Mouse (Mus musculus) left cerebral cortex, adult 6 months (tissue): ENCODE data around the gene Gm13694. TPM values are rescaled to one million over a fixed set of nuclear protein-coding genes. Genes with fewer than 3 reads are reported as not detected.

Source experiments
- long read RNA-seq, 2 experiments: library from polyadenylated mRNA; unstranded; transcript quantifications; one replicate each; pipeline ENCODE4 v2.0.0; 2019 to 2020
- polyA plus RNA-seq: library from polyadenylated mRNA; unstranded; fragments of <200 nt; fragmentation: Nextera tagmentation; gene quantifications from 2 replicates; pipeline ENCODE4 v1.2.3, GENCODE M21; 2021

The Gm13694 gene
- not detected in 2 replicates for polyA plus RNA-seq
- long read RNA-seq, experiment 1 = 0 reads
- long read RNA-seq, experiment 2, partial matches to known transcripts = 0 of 1 reads
- long read RNA-seq, experiment 2, other reads (novel, unspliced or antisense) = 0 of 1 reads

DNA sequence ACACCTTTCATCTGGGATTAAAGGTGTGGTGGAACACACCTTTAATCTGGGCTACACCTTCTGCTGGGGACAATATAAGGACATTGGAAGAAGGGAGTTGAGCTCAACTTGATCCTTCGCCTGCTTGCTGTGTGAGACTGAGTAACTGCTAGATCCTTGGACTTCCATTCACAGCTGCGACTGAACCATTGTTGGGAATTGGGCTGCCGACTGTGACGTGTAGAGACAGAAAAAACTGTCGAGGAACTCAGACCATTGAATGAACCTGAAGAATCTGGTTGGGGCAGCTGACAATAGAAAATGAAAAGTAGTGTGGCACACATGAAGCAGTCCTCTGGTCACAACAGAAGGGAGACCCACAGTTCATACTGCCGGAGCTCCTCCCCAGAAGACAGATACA, at the start of gene Gm13694:
TSS of gene Gm13694 (plus strand) at position 301 of the 400 bp plus-strand sequence.

DNA sequence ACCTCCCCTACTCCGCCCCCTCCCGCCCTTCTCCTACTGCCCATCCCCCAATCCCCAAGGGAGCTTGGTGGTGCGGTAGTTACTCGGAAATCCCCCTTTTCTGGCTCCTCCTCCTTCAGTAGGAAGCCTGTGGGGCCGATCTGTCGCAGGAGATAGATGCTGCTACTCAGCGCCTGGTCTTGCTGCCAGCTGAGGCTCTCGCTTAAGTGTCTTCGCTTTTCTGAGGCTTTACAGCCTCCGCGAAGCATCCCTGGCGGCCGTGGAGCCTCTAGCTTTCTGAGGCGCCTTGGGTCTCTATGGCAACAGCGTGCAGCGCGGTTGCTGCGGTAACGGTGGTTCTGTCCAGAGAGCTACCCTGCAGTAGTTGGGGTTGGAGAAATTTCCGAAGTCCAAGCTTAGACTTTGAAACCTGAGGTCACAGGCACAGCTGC, 37.8 kb upstream of the Gm13694 start, which contains the start of gene Zswim2:
TSS of gene Zswim2 (minus strand) at position 298 of the 431 bp plus-strand sequence.

DNA sequence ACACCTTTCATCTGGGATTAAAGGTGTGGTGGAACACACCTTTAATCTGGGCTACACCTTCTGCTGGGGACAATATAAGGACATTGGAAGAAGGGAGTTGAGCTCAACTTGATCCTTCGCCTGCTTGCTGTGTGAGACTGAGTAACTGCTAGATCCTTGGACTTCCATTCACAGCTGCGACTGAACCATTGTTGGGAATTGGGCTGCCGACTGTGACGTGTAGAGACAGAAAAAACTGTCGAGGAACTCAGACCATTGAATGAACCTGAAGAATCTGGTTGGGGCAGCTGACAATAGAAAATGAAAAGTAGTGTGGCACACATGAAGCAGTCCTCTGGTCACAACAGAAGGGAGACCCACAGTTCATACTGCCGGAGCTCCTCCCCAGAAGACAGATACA, 23.3 kb upstream of the Gm13694 start, which contains the start of gene Gm13698:
TSS of gene Gm13698 (plus strand) at position 301 of the 400 bp plus-strand sequence.

DNA sequence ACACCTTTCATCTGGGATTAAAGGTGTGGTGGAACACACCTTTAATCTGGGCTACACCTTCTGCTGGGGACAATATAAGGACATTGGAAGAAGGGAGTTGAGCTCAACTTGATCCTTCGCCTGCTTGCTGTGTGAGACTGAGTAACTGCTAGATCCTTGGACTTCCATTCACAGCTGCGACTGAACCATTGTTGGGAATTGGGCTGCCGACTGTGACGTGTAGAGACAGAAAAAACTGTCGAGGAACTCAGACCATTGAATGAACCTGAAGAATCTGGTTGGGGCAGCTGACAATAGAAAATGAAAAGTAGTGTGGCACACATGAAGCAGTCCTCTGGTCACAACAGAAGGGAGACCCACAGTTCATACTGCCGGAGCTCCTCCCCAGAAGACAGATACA, 17.5 kb upstream of the Gm13694 start, which contains the start of gene Gm13693:
TSS of gene Gm13693 (plus strand) at position 301 of the 400 bp plus-strand sequence.

DNA sequence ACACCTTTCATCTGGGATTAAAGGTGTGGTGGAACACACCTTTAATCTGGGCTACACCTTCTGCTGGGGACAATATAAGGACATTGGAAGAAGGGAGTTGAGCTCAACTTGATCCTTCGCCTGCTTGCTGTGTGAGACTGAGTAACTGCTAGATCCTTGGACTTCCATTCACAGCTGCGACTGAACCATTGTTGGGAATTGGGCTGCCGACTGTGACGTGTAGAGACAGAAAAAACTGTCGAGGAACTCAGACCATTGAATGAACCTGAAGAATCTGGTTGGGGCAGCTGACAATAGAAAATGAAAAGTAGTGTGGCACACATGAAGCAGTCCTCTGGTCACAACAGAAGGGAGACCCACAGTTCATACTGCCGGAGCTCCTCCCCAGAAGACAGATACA, 11.7 kb upstream of the Gm13694 start, which contains the start of gene Gm13695:
TSS of gene Gm13695 (plus strand) at position 301 of the 400 bp plus-strand sequence.

DNA sequence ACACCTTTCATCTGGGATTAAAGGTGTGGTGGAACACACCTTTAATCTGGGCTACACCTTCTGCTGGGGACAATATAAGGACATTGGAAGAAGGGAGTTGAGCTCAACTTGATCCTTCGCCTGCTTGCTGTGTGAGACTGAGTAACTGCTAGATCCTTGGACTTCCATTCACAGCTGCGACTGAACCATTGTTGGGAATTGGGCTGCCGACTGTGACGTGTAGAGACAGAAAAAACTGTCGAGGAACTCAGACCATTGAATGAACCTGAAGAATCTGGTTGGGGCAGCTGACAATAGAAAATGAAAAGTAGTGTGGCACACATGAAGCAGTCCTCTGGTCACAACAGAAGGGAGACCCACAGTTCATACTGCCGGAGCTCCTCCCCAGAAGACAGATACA, 5.9 kb upstream of the Gm13694 start, which contains the start of gene Gm13696:
TSS of gene Gm13696 (plus strand) at position 301 of the 400 bp plus-strand sequence.

DNA sequence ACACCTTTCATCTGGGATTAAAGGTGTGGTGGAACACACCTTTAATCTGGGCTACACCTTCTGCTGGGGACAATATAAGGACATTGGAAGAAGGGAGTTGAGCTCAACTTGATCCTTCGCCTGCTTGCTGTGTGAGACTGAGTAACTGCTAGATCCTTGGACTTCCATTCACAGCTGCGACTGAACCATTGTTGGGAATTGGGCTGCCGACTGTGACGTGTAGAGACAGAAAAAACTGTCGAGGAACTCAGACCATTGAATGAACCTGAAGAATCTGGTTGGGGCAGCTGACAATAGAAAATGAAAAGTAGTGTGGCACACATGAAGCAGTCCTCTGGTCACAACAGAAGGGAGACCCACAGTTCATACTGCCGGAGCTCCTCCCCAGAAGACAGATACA, 5.7 kb downstream of the Gm13694 start, which contains the start of gene Gm13697:
TSS of gene Gm13697 (plus strand) at position 301 of the 400 bp plus-strand sequence.

DNA sequence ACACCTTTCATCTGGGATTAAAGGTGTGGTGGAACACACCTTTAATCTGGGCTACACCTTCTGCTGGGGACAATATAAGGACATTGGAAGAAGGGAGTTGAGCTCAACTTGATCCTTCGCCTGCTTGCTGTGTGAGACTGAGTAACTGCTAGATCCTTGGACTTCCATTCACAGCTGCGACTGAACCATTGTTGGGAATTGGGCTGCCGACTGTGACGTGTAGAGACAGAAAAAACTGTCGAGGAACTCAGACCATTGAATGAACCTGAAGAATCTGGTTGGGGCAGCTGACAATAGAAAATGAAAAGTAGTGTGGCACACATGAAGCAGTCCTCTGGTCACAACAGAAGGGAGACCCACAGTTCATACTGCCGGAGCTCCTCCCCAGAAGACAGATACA, 11.5 kb downstream of the Gm13694 start, which contains the start of gene Gm13691:
TSS of gene Gm13691 (plus strand) at position 301 of the 400 bp plus-strand sequence.

Other genes starting within 250 kb of the Gm13694 start
- 64.1 and 91.0 TPM in 2 replicates for gene Fam171b, start 166.3 kb upstream of the Gm13694 start, polyA plus RNA-seq
- gene Zswim2, start 37.7 kb upstream of the Gm13694 start, polyA plus RNA-seq = not detected in 2 replicates
- gene Gm13698, start 23.2 kb upstream of the Gm13694 start, polyA plus RNA-seq = not detected in 2 replicates
- gene Gm13693, start 17.4 kb upstream of the Gm13694 start, polyA plus RNA-seq = not detected in 2 replicates
- gene Gm13695, start 11.6 kb upstream of the Gm13694 start, polyA plus RNA-seq = not detected in 2 replicates
- gene Gm13696, start 5.8 kb upstream of the Gm13694 start, polyA plus RNA-seq = not detected in 2 replicates
- not detected in 2 replicates for gene Gm13697, start 5.8 kb downstream of the Gm13694 start, polyA plus RNA-seq
- gene Gm13691, start 11.6 kb downstream of the Gm13694 start, polyA plus RNA-seq = not detected in 2 replicates